Mouse (Mus musculus): Measurements from ENCODE around the gene Sall1.

Gene Sall1

GRCm38 (mm10) chr8:89038920-89039319, 5.0 kb downstream of the Sall1 start:
- no peak for DNase-seq (ENCODE audit: low read depth, low spot score)

GRCm38 (mm10) chr8:89037536-89038236, 6.3 kb downstream of the Sall1 start:
- no peak for DNase-seq (ENCODE audit: low read depth, low spot score)

- DNase-seq (ENCODE audit: low read depth, low spot score), result no peak
Observed at GRCm38 (mm10) chr8:89032412-89032811, 11.6 kb downstream of the Sall1 start.

GRCm38 (mm10) chr8:89028156-89028555, 15.8 kb downstream of the Sall1 start:
- no peak for DNase-seq (ENCODE audit: low read depth, low spot score)

- no peak for DNase-seq (ENCODE audit: low read depth, low spot score)
Observed at GRCm38 (mm10) chr8:89026139-89026520, 17.8 kb downstream of the Sall1 start.

- no peak for DNase-seq (ENCODE audit: low read depth, low spot score)
Observed at GRCm38 (mm10) chr8:89025281-89026138, 18.5 kb downstream of the Sall1 start.

GRCm38 (mm10) chr8:89024796-89025195, 19.2 kb downstream of the Sall1 start:
- no peak for DNase-seq (ENCODE audit: low read depth, low spot score)

- no peak for DNase-seq (ENCODE audit: low read depth, low spot score)
Observed at GRCm38 (mm10) chr8:89021139-89021538, 22.8 kb downstream of the Sall1 start.

GRCm38 (mm10) chr8:89017891-89018290, 26.1 kb downstream of the Sall1 start:
- DNase-seq (ENCODE audit: low read depth, low spot score), result no peak

GRCm38 (mm10) chr8:89016465-89017070, 27.4 kb downstream of the Sall1 start:
- no peak for DNase-seq (ENCODE audit: low read depth, low spot score)

- no peak for DNase-seq (ENCODE audit: low read depth, low spot score)
Observed at GRCm38 (mm10) chr8:89015539-89015938, 28.4 kb downstream of the Sall1 start.

- DNase-seq (ENCODE audit: low read depth, low spot score), result no peak
Observed at GRCm38 (mm10) chr8:89012853-89013534, 31.0 kb downstream of the Sall1 start.

GRCm38 (mm10) chr8:89012024-89012712, 31.8 kb downstream of the Sall1 start:
- no peak for DNase-seq (ENCODE audit: low read depth, low spot score)

- DNase-seq (ENCODE audit: low read depth, low spot score), result no peak
Observed at GRCm38 (mm10) chr8:89008784-89009183, 35.2 kb downstream of the Sall1 start.

- DNase-seq (ENCODE audit: low read depth, low spot score), result no peak
Observed at GRCm38 (mm10) chr8:89007114-89007513, 36.8 kb downstream of the Sall1 start.

GRCm38 (mm10) chr8:89006426-89006825, 37.5 kb downstream of the Sall1 start:
- no peak for DNase-seq (ENCODE audit: low read depth, low spot score)

GRCm38 (mm10) chr8:89005797-89006196, 38.2 kb downstream of the Sall1 start:
- DNase-seq (ENCODE audit: low read depth, low spot score), result no peak

GRCm38 (mm10) chr8:89004041-89004440, 39.9 kb downstream of the Sall1 start:
- no peak for DNase-seq (ENCODE audit: low read depth, low spot score)

- DNase-seq (ENCODE audit: low read depth, low spot score), result no peak
Observed at GRCm38 (mm10) chr8:89003336-89003896, 40.5 kb downstream of the Sall1 start.

GRCm38 (mm10) chr8:89002128-89002527, 41.8 kb downstream of the Sall1 start:
- DNase-seq (ENCODE audit: low read depth, low spot score), result no peak

- no peak for DNase-seq (ENCODE audit: low read depth, low spot score)
Observed at GRCm38 (mm10) chr8:88997276-88997675, 46.7 kb downstream of the Sall1 start.
